Mouse (Mus musculus): Measurements from ENCODE around the gene Pi4kb. TPM values are rescaled to one million over a fixed set of nuclear protein-coding genes. Genes with fewer than 3 reads are reported as not detected.
"Not testable (repeated sequence)": the region's sequence is repeated elsewhere in the genome, so short reads cannot be mapped to it uniquely, and the experiment has no call there.

The Pi4kb gene
- 10.0 and 11.2 TPM in 2 replicates for polyA plus RNA-seq (2015; fragmentation: Nextera tagmentation; extraction: Ambion mirVana)

- H3K36me3 ChIP-seq (ENCODE audit: control insufficient read depth, insufficient read depth, low read length): 0 out of 2 replicates have a peak, but pooled peaks cover 4% of the 10 kb centered on the region
- peak within 1 kb of the TSS; percentile 90 for H3K4me3 ChIP-seq (ENCODE audit: low read depth, low read length)
- H3K27me3 ChIP-seq (ENCODE audit: control insufficient read depth, insufficient read depth, low read length): no peaks in the 10 kb centered on the region
- ATAC-seq (ENCODE audit: low FRiP score, low TSS enrichment) (peak; percentile 94), DNase-seq (ENCODE audit: low spot score) (peak; percentile 96)
- 0 out of 2 replicates have a peak, but pooled peaks cover 2% of the 10 kb centered on the region for H3K4me1 ChIP-seq (replicated peaks; ENCODE audit: control insufficient read depth, insufficient read depth)
- H3K4me2 ChIP-seq (replicated peaks; ENCODE audit: low read depth): peak within 1 kb of the TSS; percentile 68
- TF ChIP-seq CTCF (IDR thresholded peaks at IDR 0.05; ENCODE audit: low read depth) (no peak; the same call in none of the 2 replicates), EP300 (optimal IDR thresholded peaks at IDR 0.05) (no peak)
- H3K27ac ChIP-seq (replicated peaks): peak within 1 kb of the TSS; percentile 94
- H3K9me3 ChIP-seq (ENCODE audit: control insufficient read depth, low read length): no peaks in the 10 kb centered on the region
- H3K9ac ChIP-seq (ENCODE audit: low read length): peak within 1 kb of the TSS; percentile 97
- under 1% methylated on average over 48 of the region's 57 CpGs for WGBS
These were observed at the start of gene Pi4kb for GRCm38 (mm10) chr3:94974528-94975422. TSS of gene Pi4kb (plus strand) at chr3:94974731.

DNA sequence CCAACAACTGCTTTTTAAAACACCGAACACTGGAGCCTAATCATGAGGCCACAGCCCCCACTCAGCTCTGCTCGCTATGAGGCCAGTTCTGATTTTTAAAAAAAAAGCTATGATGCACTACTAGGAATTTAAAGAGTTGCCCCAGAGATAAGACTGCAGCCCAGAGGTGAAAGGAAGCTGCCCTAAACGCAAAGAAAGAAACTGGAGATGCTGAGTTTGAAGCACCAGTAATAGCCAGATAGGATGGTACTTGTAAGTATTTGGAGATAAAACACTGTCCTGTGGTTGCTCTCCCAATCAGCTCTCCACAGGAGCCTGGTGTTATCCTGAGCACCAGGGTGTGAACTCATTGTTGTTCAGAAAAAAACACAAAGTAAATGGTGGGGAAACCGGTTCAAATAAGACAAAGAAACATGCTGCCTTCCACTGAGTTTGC lies 48.2 kb upstream of the Pi4kb start:
- not testable (repeated sequence) for H3K27me3 ChIP-seq (ENCODE audit: control insufficient read depth, insufficient read depth, low read length); DNase-seq (ENCODE audit: low spot score); H3K27ac ChIP-seq (replicated peaks); H3K9me3 ChIP-seq (ENCODE audit: control insufficient read depth, low read length); H3K36me3 ChIP-seq (ENCODE audit: control insufficient read depth, insufficient read depth, low read length); H3K4me2 ChIP-seq (replicated peaks; ENCODE audit: low read depth); ATAC-seq (ENCODE audit: low FRiP score, low TSS enrichment); H3K9ac ChIP-seq (ENCODE audit: low read length); H3K4me3 ChIP-seq (ENCODE audit: low read depth, low read length); H3K4me1 ChIP-seq (replicated peaks; ENCODE audit: control insufficient read depth, insufficient read depth)
- 34% methylated on average over 4 of the region's 4 CpGs for WGBS

DNA sequence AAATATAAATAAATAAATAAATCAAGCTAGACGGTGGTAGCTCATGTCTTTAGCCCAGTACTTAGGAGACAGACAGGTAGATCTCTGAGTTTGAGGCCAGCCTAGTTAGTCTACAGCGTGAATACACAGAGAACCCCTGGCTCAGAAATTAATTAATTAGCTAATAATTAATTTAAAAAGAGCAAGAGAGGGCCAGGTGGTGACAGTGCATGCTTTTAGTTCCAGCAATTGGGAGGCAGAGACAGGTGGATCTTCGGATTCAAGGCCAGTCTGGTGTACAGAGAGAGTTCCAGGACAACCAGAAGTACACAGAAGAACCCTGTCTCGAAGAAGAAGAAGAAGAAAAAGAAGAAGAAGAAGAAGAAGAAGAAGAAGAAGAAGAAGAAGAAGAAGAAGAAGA lies 45.6 kb upstream of the Pi4kb start:
- H3K4me2 ChIP-seq (replicated peaks; ENCODE audit: low read depth); H3K4me1 ChIP-seq (replicated peaks; ENCODE audit: control insufficient read depth, insufficient read depth): not testable (repeated sequence)

DNA sequence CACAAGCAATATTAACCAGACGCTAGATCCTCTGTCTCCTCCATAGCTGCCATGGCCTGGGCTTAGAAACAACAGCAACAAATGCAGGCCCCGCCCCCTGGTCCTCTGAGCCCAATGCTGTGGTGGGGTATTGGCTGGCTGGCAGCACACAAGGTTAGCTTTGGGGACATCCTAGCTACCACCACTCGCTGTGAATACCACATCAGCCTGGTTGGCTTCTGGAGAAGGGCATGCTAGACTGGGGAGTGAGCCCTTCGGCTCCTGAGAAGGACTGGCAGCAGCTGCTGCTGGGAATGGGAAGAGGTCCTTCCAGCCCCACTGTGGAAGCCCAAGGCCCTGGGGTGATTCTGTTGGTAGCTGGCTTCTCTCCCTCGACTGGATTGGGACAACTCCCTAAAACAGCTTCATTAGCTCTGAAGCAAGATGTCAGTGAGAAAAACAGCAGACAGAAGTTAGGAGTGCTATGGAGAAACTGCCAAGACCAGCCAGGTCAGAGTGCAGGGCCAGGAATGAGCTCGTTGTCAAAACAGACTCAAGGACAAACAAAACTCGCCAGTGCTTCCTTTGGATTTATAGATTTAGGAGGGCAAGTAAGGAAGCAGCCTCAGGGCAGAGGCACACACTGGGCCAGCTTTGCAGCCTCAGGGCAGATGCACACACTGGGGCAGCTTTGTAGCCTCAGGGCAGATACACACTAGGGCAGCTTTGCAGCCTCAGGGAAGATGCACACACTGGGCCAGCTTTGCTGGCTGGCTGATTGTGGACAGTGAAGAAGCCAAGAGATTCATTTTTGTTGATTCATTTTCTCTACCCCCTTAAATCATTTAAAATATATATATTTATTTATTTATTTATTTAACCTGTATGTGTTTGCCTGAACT lies 43.9 kb upstream of the Pi4kb start:
- H3K27ac ChIP-seq (replicated peaks): peak overlapping the region; percentile 70
- H3K27me3 ChIP-seq (ENCODE audit: control insufficient read depth, insufficient read depth, low read length); ATAC-seq (ENCODE audit: low FRiP score, low TSS enrichment); H3K4me1 ChIP-seq (replicated peaks; ENCODE audit: control insufficient read depth, insufficient read depth); H3K4me2 ChIP-seq (replicated peaks; ENCODE audit: low read depth); H3K9me3 ChIP-seq (ENCODE audit: control insufficient read depth, low read length); DNase-seq (ENCODE audit: low spot score); H3K9ac ChIP-seq (ENCODE audit: low read length); H3K4me3 ChIP-seq (ENCODE audit: low read depth, low read length); H3K36me3 ChIP-seq (ENCODE audit: control insufficient read depth, insufficient read depth, low read length): not testable (repeated sequence)
- 38% methylated on average over 7 of the region's 7 CpGs for whole genome bisulfite sequencing

More for the DNA sequence above, 45.6 kb upstream of the Pi4kb start:
- not testable (repeated sequence) for H3K36me3 ChIP-seq (ENCODE audit: control insufficient read depth, insufficient read depth, low read length); H3K27ac ChIP-seq (replicated peaks); ATAC-seq (ENCODE audit: low FRiP score, low TSS enrichment); H3K9me3 ChIP-seq (ENCODE audit: control insufficient read depth, low read length); H3K9ac ChIP-seq (ENCODE audit: low read length); DNase-seq (ENCODE audit: low spot score); H3K27me3 ChIP-seq (ENCODE audit: control insufficient read depth, insufficient read depth, low read length); H3K4me3 ChIP-seq (ENCODE audit: low read depth, low read length)
- WGBS: 91% methylated on average over 3 of the region's 4 CpGs

- H3K27ac ChIP-seq (replicated peaks): peak overlapping the region; percentile 1
- H3K4me3 ChIP-seq (ENCODE audit: low read depth, low read length); DNase-seq (ENCODE audit: low spot score); H3K36me3 ChIP-seq (ENCODE audit: control insufficient read depth, insufficient read depth, low read length); H3K4me1 ChIP-seq (replicated peaks; ENCODE audit: control insufficient read depth, insufficient read depth); ATAC-seq (ENCODE audit: low FRiP score, low TSS enrichment); H3K27me3 ChIP-seq (ENCODE audit: control insufficient read depth, insufficient read depth, low read length); H3K4me2 ChIP-seq (replicated peaks; ENCODE audit: low read depth); H3K9me3 ChIP-seq (ENCODE audit: control insufficient read depth, low read length); H3K9ac ChIP-seq (ENCODE audit: low read length): not testable (repeated sequence)
- WGBS: 71% methylated on average over 10 of the region's 10 CpGs
These were observed 43.0 kb upstream of the Pi4kb start for GRCm38 (mm10) chr3:94931427-94932082.

GRCm38 (mm10) chr3:94932279-94932678 lies 42.3 kb upstream of the Pi4kb start:
- H3K9me3 ChIP-seq (ENCODE audit: control insufficient read depth, low read length); H3K4me3 ChIP-seq (ENCODE audit: low read depth, low read length); H3K4me1 ChIP-seq (replicated peaks; ENCODE audit: control insufficient read depth, insufficient read depth); H3K27me3 ChIP-seq (ENCODE audit: control insufficient read depth, insufficient read depth, low read length); DNase-seq (ENCODE audit: low spot score); H3K36me3 ChIP-seq (ENCODE audit: control insufficient read depth, insufficient read depth, low read length); H3K4me2 ChIP-seq (replicated peaks; ENCODE audit: low read depth); ATAC-seq (ENCODE audit: low FRiP score, low TSS enrichment); H3K9ac ChIP-seq (ENCODE audit: low read length): not testable (repeated sequence)
- WGBS: 20% methylated on average over 2 of the region's 2 CpGs
- peak overlapping the region; percentile 69 for H3K27ac ChIP-seq (replicated peaks)
